Mouse (Mus musculus) forebrain, embryonic 10.5 days (tissue): ENCODE results near the gene Prdx4. TPM values are rescaled to one million over a fixed set of nuclear protein-coding genes. Genes with fewer than 3 reads are reported as not detected.

Source experiments
- polyA plus RNA-seq: library from polyadenylated mRNA; unstranded; fragments of >200 nt; fragmentation: Nextera tagmentation; extraction: Ambion mirVana; gene quantifications from 2 replicates; pipeline ENCODE4 v1.2.1, GENCODE M21; 2016

Prdx4 gene
- polyA plus RNA-seq, 1 experiment from 2014 or later, result 278 TPM

Other genes starting within 250 kb of the Prdx4 start
- not detected in 2 replicates for gene Magea2, start 247.1 kb downstream of the Prdx4 start, polyA plus RNA-seq
- gene Cldn34b2, start 212.3 kb downstream of the Prdx4 start, polyA plus RNA-seq, result not detected in 2 replicates
- gene Sat1, start 124.3 kb downstream of the Prdx4 start, polyA plus RNA-seq, result 58.4 and 65.7 TPM in 2 replicates
- 15.9 and 16.8 TPM in 2 replicates for gene Acot9, start 78.3 kb downstream of the Prdx4 start, polyA plus RNA-seq